Mouse (Mus musculus): ENCODE measurements around the gene Kcnj8.

Kcnj8 gene

DNA sequence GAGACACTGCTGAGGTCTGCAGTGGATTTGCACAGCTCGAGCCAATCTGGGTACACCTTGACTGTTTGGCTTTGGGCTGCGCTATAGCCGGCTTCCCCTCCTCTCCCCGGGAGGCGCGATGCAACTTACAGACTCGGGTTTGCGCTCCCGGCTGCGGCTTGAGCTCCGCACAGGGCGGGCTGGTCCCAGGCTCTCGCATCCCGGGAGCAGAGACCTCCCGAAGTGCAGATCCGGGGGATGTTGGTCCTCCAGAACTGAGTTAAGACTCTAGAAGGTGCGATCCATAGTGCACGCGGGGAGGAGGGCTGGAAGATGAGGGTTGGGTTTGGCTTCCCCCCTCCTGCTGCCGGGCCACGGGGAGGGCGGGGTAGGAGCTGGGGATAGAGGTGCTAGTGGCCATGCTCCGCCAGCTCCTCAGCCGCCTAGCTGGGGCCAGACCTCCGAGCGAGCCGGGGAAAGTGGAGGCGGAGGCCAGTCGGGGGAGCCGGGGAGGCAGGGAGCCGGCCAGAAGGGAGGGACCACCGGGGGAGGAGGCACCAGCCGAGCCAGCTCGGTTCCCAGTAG lies at the start of gene Kcnj8:
Kcnj8 (minus strand) TSS at position 560 of the 564 bp plus-strand sequence.
- peak; percentile 84 for DNase-seq

DNA sequence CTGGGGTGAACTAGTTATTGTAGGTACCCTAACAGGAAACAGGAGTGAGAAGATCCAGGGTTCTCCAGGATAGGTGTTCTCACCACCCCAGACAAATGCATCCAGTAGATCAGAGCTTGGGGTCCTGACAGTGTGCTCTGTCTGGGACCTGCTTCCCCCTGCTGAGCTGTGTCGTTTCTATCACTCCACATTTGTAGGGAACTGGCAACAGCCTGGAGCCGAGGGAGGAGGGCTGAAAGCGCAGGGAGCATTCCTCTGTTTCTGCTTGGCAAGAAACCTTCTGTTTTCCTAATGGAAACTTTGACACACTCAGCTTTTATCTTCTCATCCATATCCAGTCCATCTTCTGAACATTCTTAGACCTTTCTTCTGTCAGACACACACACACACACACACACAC lies 45.2 kb upstream of the Kcnj8 start:
- DNase-seq, result peak; percentile 27

- DNase-seq, result no peak
Measured at GRCm38 (mm10) chr6:142614324-142614723, 42.9 kb upstream of the Kcnj8 start.

DNA sequence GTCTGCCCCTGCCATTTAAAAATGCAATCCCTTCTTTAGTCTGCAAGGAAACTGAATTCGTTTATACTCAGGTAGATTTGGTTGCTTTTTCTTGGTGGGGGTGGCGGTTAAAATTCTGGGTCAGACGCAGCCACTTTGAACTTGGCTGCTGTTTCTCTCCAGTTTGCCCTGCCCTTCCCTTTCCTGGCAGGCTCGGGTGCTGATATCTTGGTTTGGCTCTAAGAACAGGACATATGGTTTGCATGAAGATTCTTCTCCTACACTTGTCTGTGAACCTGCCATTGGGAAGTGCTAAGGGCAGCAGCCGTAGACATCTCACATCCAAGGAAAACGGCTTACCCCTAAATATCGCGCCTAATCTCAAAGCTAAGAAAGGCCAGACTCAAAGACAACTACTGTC lies 41.0 kb upstream of the Kcnj8 start:
- DNase-seq, result no peak

DNA sequence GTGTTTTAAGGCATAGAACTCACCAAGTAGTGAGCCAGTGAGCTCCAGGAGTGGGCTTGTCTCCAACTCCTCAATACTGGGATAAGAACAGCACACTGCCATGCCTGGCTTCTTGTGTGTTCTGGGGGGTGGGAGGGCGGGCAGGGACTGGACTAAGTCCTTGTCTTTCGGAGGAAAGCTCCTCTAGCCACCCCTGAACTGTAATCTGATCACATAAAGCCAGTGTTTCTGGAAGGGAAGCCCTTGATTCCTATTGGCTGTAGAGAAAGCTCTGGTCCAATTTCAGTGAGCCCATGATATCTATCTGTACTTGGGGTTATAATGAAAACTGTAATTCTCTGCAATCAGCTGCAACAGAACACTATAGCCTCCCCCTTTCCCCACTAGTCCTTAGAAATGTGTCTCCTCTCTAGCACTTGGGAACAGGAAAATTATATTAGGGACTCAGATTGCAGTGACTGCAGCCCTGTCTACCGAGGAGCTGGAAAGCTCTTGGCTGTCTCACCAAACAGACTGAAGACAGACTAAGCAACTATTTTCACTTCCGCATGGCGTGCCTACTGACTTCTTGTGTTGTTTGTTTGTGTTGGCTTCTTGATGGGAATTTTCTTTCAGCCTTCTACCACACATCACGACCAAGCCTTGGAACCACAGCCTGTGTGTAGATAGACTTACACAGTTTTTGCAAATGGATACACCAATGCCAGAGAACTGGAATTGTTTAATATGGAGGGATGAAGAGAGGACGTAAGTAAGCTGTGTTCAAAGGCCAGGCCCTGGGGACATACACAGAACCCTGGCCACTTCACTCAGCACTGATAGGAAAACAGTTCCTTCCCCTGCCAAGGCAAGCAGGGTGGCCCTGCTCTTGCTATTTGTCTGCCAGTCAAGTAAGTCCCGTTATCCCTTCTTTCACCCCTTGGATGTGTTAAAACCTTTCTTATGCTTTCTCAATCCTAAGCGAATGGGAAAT lies 38.3 kb upstream of the Kcnj8 start:
- DNase-seq, result peak; percentile 10

DNA sequence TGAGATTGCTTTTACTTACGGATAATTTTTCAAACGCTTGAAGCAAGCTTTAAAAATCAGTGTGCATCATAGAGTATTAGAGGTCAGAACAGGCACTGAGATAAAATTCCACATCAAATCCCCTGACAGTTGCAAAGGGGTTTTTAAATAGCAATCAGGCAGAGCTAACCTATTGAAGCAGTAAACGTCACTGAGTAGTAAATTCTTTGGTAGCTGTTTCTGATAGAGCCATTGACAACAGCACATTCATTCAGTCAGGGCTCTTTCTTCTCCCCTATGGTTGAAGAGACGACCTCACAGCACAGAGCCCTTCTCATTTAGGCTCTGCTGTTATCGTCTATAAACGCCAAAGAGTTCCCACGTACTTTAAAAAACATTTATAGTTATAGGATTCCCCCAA lies 35.7 kb upstream of the Kcnj8 start:
- DNase-seq, result no peak

DNA sequence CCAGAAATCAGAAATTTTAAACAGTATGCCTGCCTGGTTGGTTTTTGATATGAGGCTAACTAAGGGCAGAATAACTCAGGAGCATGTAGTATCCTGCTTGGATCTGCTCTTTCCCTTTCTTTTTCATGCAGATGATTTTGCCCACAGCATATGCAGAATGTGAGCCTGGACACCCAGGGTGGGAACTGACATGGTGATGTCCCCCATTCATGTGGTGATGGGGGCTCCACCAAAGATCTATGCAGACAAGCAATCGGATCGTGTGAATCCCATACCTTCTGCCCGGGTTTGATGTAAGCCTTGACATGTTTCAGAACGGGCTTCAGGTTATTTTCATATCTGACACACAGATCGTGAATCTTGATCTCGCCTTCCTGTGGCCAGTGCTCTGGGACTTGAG lies 31.4 kb upstream of the Kcnj8 start:
- DNase-seq, result no peak

DNA sequence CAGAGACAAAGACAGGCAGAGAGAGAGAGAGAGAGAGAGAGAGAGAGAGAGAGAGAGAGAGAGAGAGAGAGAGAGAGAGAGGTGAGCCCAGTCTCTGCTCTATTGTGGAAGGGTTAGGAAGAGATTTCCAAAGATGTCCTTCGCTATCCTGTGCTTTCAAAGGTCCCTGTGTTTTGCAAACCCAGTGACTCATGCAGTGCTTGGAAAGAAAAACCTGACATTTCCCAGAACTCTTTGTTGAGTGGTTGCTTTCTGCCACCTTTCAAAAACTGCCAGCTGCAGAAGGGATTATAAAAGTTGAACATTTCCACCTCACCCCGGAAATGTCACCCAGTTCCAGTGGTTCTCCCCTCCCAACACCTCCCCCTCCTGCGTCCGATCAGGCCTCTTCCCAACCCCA lies 7.4 kb upstream of the Kcnj8 start:
- DNase-seq, result no peak

GRCm38 (mm10) chr6:142577801-142578200 lies 6.4 kb upstream of the Kcnj8 start:
- no peak for DNase-seq

- no peak for DNase-seq
Measured at GRCm38 (mm10) chr6:142572876-142573275, 1.5 kb upstream of the Kcnj8 start.

- DNase-seq, result peak; percentile 41
Measured at GRCm38 (mm10) chr6:142571629-142572360, 381 bp upstream of the Kcnj8 start.

DNA sequence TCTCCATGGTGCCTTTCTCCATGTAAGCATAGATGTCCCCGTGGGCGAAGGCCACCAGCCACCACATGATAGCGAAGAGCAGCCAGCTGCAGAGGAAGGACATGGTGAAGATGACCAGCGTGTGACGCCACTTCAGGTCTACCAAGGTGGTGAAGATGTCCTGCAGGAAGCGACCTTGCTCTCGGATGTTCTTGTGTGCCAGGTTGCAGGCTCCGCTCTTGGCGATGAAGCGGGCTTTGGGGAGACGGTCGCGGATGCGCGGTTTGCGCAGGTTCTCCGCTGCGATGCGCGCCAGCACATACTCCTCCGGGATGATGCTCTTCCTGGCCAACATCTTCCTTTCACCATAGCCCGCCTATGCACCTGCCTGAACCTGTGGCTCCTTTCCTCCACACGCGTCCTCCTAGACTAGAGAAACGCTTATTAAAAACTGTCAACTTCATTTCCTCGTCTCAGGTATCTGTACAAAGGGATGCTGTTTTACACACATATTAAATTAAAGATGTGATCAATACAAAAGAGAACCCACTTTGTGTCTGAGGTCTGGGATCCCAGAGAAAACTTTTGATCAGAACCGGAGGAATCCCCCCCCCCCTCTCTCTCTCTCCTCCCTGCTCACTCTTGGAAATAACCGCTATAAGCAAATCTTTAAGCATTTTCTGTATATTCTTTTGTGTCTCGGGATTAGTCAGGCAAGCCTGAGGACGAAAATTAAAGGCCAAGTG lies 1.2 kb downstream of the Kcnj8 start:
- peak; percentile 22 for DNase-seq

DNA sequence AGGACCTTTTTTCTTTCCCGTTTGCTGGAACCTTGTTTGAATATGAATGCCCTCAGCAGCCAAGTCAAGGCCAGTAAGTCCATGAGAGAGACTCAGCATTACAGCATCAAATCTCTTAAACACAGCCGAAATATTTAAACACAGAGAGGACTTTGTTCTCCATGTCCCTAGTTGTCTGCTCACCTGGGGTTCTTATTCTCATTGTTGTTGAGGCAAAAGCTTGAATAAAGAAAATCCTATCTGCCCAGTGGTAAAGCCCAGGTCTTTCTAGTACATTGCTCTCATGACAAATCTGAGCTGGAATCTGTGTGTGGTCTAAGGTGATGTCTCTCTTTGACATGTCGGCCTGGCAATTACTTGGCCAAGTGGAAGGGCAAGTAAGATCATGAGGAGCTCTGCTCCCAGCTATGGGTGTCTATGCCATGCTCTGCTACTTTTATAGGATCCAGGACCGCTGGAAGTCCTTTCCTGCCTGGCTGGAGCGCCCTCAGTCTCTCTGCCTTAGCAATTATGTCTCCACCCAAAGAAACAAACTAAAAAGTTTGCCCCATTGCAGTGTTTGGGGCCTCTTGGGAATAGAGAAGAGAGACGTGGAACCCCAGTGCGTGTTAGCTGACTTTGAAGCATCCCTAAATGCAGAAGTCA lies 2.6 kb downstream of the Kcnj8 start:
- no peak for DNase-seq

DNA sequence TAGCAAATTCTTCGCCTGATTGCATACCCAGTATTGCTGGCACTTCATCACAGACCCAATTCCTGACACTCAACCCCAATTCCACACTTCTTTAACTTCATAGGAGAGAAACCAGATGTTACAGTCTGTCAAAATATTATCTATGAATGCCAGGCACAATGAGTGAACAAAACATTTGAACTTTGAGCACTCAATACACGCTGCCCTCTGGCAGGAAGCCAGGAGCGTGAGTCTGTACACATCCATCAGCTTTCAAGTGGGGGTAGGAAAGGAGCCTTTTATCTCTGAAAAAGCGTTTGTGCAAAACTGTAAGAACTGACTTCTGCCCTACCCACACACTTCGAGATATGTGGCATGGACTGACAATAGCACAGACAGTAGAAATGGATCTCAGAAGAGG lies 4.0 kb downstream of the Kcnj8 start:
- DNase-seq, result peak; percentile 72

GRCm38 (mm10) chr6:142564746-142565145 lies 6.7 kb downstream of the Kcnj8 start:
- no peak for DNase-seq

GRCm38 (mm10) chr6:142561151-142561550 lies 10.3 kb downstream of the Kcnj8 start:
- DNase-seq, result no peak

GRCm38 (mm10) chr6:142558772-142559679 lies 12.4 kb downstream of the Kcnj8 start:
- DNase-seq, result no peak

DNA sequence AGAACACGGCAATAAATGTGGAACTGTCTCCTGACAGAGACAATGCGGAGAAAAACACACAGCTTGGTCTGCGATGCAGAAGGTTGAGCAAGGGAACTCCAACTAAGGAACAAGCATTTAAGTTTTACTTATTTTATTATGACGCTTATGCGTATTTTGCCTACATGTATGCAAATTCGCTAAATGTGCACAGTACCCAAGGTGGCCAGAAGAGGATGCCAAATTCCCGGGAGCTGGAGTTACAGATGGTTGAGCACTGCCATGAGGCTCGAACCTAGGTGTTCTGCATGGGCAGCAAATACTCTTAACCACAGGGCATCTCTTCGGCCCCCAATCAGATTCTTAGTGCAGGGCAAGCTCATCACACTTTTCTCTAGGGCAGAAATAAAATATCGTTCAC lies 13.3 kb downstream of the Kcnj8 start:
- no peak for DNase-seq

- no peak for DNase-seq
Measured at GRCm38 (mm10) chr6:142555988-142556387, 15.4 kb downstream of the Kcnj8 start.

DNA sequence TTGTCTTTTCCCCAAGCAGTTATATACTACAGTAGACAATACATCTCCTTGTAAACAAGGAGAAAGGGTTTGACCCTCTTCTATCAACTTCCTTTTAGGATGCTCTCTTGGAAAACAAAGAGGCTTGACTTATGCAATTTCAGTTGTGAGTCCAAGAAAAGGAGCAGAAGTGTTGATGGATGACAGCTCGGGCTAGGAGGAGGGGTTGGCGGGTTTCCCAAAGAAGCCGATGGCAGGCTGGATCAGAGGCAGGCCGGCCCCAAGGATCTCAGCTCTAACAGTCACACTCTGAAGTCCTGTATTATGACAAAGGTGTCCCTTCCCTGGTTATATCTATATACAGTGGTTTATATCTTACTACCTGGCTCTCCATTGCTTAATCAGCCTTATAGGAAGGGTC lies 19.9 kb downstream of the Kcnj8 start:
- peak; percentile 82 for DNase-seq

GRCm38 (mm10) chr6:142550871-142551270 lies 20.5 kb downstream of the Kcnj8 start:
- DNase-seq, result peak; percentile 57
